Mouse (Mus musculus): ENCODE results near the gene Tmem79. TPM values are rescaled to one million over a fixed set of nuclear protein-coding genes. Genes with fewer than 3 reads are reported as not detected.
A peak's percentile ranks its signal among the peaks of the same experiment; 100 is the strongest.
"Not testable (repeated sequence)": the region's sequence is repeated elsewhere in the genome, so short reads cannot be mapped to it uniquely, and the experiment has no call there.

The Tmem79 gene
- polyA plus RNA-seq, 1 experiment: 12.8 TPM

DNA sequence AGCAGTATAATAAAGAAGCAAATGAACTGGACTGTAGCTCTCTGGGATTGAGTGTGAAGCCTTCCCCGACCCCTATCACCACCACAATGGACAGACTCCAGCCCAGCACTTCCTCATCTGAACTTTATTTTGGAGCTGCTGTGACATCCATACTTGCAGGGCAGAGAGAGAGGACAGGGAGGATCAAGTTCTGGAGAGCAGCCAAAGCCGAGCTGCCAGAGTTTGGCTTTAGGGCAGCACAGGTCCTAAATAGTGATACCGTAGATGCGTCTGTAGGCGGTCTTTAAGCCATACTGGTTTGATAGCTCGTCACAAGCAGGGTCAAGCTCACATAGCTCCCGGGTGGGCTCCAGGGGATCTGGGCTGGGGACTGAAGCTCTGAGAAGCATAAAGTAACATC is 32.6 kb upstream of the Tmem79 start:
- H3K4me3 ChIP-seq (ENCODE audit: low read depth, low read length); H3K4me1 ChIP-seq (ENCODE audit: control insufficient read depth, insufficient read depth, low read length); H3K27ac ChIP-seq (ENCODE audit: insufficient read depth, low read length); H3K36me3 ChIP-seq (ENCODE audit: control insufficient read depth, insufficient read depth, low read length, poor library complexity, severe bottlenecking); H3K9ac ChIP-seq (ENCODE audit: low read depth, poor library complexity, severe bottlenecking); H3K27me3 ChIP-seq (ENCODE audit: control insufficient read depth, insufficient read depth, low read length, poor library complexity, severe bottlenecking): not testable (repeated sequence)
- H3K9me3 ChIP-seq (replicated peaks; ENCODE audit: control insufficient read depth, insufficient read depth, low read length, poor library complexity, severe bottlenecking): peaks cover 12% of the 10 kb centered on the region

GRCm38 (mm10) chr3:88367517-88367916 is 31.6 kb upstream of the Tmem79 start:
- H3K4me1 ChIP-seq (ENCODE audit: control insufficient read depth, insufficient read depth, low read length); H3K9ac ChIP-seq (ENCODE audit: low read depth, poor library complexity, severe bottlenecking); H3K27ac ChIP-seq (ENCODE audit: insufficient read depth, low read length); H3K4me3 ChIP-seq (ENCODE audit: low read depth, low read length); H3K27me3 ChIP-seq (ENCODE audit: control insufficient read depth, insufficient read depth, low read length, poor library complexity, severe bottlenecking); H3K36me3 ChIP-seq (ENCODE audit: control insufficient read depth, insufficient read depth, low read length, poor library complexity, severe bottlenecking): not testable (repeated sequence)
- H3K9me3 ChIP-seq (replicated peaks; ENCODE audit: control insufficient read depth, insufficient read depth, low read length, poor library complexity, severe bottlenecking): peaks cover 12% of the 10 kb centered on the region

GRCm38 (mm10) chr3:88366830-88367428 is 31.0 kb upstream of the Tmem79 start:
- not testable (repeated sequence) for H3K4me1 ChIP-seq (ENCODE audit: control insufficient read depth, insufficient read depth, low read length); H3K27ac ChIP-seq (ENCODE audit: insufficient read depth, low read length); H3K36me3 ChIP-seq (ENCODE audit: control insufficient read depth, insufficient read depth, low read length, poor library complexity, severe bottlenecking); H3K9ac ChIP-seq (ENCODE audit: low read depth, poor library complexity, severe bottlenecking); H3K4me3 ChIP-seq (ENCODE audit: low read depth, low read length); H3K27me3 ChIP-seq (ENCODE audit: control insufficient read depth, insufficient read depth, low read length, poor library complexity, severe bottlenecking)
- peaks cover 12% of the 10 kb centered on the region for H3K9me3 ChIP-seq (replicated peaks; ENCODE audit: control insufficient read depth, insufficient read depth, low read length, poor library complexity, severe bottlenecking)

DNA sequence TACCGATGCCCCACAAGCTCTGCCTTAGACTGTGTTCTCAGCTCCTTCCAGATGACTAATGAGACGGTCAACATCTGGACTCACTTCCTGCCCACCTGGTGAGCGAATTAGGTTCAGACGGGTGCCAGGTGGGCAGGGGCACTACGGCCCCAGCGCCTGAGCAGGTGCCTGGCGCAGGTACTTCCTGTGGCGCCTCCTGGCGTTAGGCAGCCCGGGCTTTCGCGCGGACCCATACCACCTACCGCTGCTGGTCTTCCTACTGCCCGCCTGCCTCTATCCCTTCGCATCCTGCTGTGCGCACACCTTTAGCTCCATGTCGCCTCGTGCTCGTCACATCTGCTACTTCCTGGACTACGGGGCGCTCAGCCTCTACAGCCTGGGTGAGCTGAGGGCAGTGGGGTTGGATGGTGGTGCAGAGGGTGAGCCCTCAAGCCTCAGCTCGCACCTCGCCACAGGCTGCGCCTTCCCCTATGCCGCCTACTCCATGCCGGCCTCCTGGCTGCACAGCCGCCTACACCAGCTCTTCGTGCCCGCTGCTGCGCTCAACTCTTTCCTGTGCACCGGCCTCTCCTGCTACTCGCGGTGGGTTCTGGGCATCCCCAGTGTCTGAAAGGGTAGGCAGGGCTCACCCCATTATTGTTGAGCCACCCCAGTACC is 29.9 kb upstream of the Tmem79 start:
- TF ChIP-seq CTCF (IDR thresholded peaks at IDR 0.05; ENCODE audit: low read depth, low read length) (peak; percentile 23), EP300 (IDR thresholded peaks at IDR 0.05; ENCODE audit: insufficient read depth, low read depth, low read length) (no peak), POLR2A (IDR thresholded peaks at IDR 0.05; ENCODE audit: insufficient read depth, low read length) (no peak)
- H3K4me3 ChIP-seq (ENCODE audit: low read depth, low read length): peak overlapping the region; percentile 29
- H3K36me3 ChIP-seq (ENCODE audit: control insufficient read depth, insufficient read depth, low read length, poor library complexity, severe bottlenecking): peaks cover 5% of the 10 kb centered on the region
- H3K9ac ChIP-seq (ENCODE audit: low read depth, poor library complexity, severe bottlenecking): no peak overlapping the region
- H3K9me3 ChIP-seq (replicated peaks; ENCODE audit: control insufficient read depth, insufficient read depth, low read length, poor library complexity, severe bottlenecking): peaks cover 8% of the 10 kb centered on the region
- H3K27ac ChIP-seq (ENCODE audit: insufficient read depth, low read length): no peak overlapping the region
- peaks cover 3% of the 10 kb centered on the region for H3K4me1 ChIP-seq (ENCODE audit: control insufficient read depth, insufficient read depth, low read length)
- no peaks in the 10 kb centered on the region for H3K27me3 ChIP-seq (ENCODE audit: control insufficient read depth, insufficient read depth, low read length, poor library complexity, severe bottlenecking)

DNA sequence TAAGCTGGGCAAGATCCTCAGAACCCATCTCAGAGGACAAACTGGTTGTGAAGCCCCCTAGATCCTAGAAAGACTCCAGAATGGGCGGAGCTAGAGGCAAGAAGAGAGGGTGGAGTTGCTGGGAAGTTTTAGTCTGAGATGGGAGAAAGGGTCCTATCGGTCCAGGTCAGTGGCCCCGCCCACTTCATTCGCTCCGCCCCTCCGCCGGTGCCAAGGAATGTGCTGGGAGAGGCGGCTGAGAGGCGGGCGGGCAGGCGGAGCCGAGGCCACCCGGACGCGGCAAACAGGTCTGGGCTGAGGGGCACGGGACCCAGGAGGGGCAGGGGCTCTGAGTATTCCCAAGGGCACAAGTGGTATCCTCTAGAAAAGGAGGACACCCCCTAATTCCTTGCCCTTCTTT is 28.4 kb upstream of the Tmem79 start, which contains the start of gene Paqr6:
Paqr6 (plus strand) TSS at position 248 of the 400 bp plus-strand sequence.
- Histone ChIP-seq H3K4me3 (ENCODE audit: low read depth, low read length) (peak within 1 kb of the TSS; percentile 27), H3K36me3 (ENCODE audit: control insufficient read depth, insufficient read depth, low read length, poor library complexity, severe bottlenecking) (peaks cover 20% of the 10 kb centered on the region), H3K4me1 (ENCODE audit: control insufficient read depth, insufficient read depth, low read length) (peaks cover 3% of the 10 kb centered on the region), H3K9ac (ENCODE audit: low read depth, poor library complexity, severe bottlenecking) (peak within 1 kb of the TSS; percentile 48), H3K27ac (ENCODE audit: insufficient read depth, low read length) (no peak within 1 kb of the TSS), H3K9me3 (replicated peaks; ENCODE audit: control insufficient read depth, insufficient read depth, low read length, poor library complexity, severe bottlenecking) (0 out of 2 replicates have a peak, but pooled peaks cover under 1% of the 10 kb centered on the region), H3K27me3 (ENCODE audit: control insufficient read depth, insufficient read depth, low read length, poor library complexity, severe bottlenecking) (no peaks in the 10 kb centered on the region)
- TF ChIP-seq EP300 (IDR thresholded peaks at IDR 0.05; ENCODE audit: insufficient read depth, low read depth, low read length): no peak
- no peak for TF ChIP-seq CTCF (IDR thresholded peaks at IDR 0.05; ENCODE audit: low read depth, low read length)
- TF ChIP-seq POLR2A (IDR thresholded peaks at IDR 0.05; ENCODE audit: insufficient read depth, low read length): no peak

DNA sequence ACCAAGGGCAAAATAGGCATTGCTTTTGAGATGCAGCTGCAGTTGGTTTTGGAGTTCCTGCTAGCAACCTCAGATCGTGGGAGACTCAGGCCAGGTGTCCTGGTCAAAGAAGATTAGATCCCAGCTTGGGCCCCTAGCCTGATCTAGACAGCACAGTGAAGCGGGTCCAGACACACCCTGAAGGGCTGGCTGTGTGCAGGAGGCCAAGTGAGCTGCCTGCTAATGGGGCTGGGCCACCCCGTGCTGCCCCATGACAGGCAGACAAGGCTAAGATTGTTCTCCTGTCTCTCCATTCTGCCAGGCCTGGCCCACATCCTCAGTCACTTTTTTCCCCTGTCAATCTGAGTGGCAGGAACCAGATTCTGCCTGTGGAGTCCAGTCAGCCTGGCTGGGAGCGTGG is 27.8 kb upstream of the Tmem79 start:
- no peak overlapping the region for H3K9ac ChIP-seq (ENCODE audit: low read depth, poor library complexity, severe bottlenecking)
- no peaks in the 10 kb centered on the region for H3K27me3 ChIP-seq (ENCODE audit: control insufficient read depth, insufficient read depth, low read length, poor library complexity, severe bottlenecking)
- H3K36me3 ChIP-seq (ENCODE audit: control insufficient read depth, insufficient read depth, low read length, poor library complexity, severe bottlenecking): peaks cover 26% of the 10 kb centered on the region
- no peak for TF ChIP-seq CTCF (IDR thresholded peaks at IDR 0.05; ENCODE audit: low read depth, low read length)
- no peak for TF ChIP-seq EP300 (IDR thresholded peaks at IDR 0.05; ENCODE audit: insufficient read depth, low read depth, low read length)
- no peak for TF ChIP-seq POLR2A (IDR thresholded peaks at IDR 0.05; ENCODE audit: insufficient read depth, low read length)
- H3K27ac ChIP-seq (ENCODE audit: insufficient read depth, low read length): no peak overlapping the region
- no peaks in the 10 kb centered on the region for H3K9me3 ChIP-seq (replicated peaks; ENCODE audit: control insufficient read depth, insufficient read depth, low read length, poor library complexity, severe bottlenecking)
- peaks cover 3% of the 10 kb centered on the region for H3K4me1 ChIP-seq (ENCODE audit: control insufficient read depth, insufficient read depth, low read length)
- no peak overlapping the region for H3K4me3 ChIP-seq (ENCODE audit: low read depth, low read length)
